Mouse (Mus musculus) skeletal muscle tissue, adult 2 months (tissue): Measurements from ENCODE around the gene Tut7.
A peak's percentile ranks its signal among the peaks of the same experiment; 100 is the strongest.
"Not testable (repeated sequence)": the region's sequence is repeated elsewhere in the genome, so short reads cannot be mapped to it uniquely, and the experiment has no call there.

Experiments used
- DNase-seq: peaks from one replicate; pipeline ENCODE4 v3.0.0-alpha.2; 2012; ENCODE audit warnings: low read depth, low spot score

Tut7 gene

DNA sequence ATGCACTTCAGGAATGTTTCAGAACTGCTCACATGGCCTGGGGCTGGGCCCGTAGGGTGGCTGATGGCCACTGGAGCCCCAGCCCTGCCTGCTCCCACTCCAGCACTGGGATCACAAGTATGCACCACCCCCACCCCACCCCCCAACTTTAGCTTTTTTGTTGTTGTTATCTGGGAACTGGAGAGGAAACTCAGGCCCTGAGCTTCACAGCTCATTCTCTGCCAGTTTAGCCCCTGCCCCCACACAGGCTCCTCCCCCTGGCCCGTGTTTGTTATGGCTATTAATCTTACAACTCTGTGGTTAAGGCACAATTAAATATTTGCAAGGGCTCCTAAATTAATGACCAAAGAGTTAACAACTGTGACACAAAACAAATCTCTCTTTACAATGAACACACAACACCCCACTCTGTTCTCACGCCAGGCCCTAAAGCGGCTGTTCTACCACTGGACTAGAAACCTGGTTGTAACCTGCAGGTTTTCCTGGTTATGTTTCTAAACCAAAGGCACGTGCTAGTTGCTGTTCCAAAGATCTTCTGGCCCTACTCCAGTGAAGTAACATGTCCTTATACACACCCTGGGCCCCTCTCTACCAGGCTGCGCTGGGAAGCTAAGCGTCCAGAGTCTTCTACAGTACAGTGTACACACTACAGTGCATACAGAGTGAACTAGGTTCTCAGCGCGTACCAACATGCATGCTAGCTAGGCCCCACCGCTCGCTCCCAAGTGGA, 56.0 kb downstream of the Tut7 start:
- DNase-seq, result no peak

DNA sequence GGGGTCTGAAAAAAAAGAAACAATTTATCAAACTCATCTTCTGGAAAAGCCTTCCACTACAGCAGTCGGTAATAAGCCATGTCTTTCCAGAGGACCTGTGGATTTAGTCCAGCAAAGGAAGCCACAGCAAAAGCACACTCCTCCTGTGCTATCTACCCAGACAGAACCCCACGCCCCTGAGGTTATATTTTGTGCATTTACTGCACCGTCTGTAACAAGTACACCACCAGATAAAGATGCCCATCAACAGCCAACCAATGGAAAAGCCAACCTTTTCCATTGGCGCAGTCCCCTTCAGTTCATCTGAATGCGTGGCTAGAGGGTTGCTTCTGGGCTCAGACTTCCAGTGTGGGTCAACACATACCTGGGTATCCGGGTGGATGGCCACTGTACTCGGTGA, 60.2 kb downstream of the Tut7 start:
- DNase-seq, result no peak

DNA sequence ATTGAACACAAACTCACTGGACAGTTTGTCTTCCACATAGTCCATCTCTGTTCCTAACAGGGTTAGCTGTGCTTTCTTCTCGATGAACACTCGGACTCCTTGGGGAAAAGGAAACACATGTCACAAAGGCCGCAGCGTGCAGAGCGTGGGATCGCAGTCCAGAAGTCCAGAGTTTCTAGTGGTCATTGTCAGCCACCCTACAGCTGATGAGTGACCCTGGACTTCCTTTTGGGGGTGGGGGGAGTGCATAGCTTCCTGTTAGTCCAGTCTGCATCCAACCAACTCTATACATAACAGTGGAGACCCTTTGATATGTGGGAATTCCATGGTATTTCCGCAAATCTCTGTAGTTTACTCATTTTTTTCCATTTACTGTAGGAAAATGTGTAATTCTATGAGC, 66.0 kb downstream of the Tut7 start:
- no peak for DNase-seq

DNA sequence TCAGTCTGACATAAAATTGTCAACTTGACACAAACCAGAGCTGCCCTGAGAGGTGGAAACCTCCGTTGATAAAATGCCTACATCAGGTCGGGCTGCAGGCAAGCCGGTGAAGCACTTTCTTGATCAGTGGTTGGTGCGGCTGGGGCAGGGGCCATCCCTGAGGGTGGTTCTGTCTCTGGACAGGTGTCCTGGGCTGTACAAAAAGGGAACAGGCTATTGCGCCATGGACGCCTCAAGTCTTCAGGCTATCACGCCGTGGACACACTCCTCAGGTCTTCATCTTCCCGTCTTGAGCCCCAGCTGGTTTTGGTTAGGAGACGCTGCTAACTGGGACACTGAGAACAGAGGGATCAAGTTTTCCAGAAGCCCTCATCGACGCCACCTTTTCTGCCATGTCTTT, 72.6 kb downstream of the Tut7 start:
- no peak for DNase-seq

DNA sequence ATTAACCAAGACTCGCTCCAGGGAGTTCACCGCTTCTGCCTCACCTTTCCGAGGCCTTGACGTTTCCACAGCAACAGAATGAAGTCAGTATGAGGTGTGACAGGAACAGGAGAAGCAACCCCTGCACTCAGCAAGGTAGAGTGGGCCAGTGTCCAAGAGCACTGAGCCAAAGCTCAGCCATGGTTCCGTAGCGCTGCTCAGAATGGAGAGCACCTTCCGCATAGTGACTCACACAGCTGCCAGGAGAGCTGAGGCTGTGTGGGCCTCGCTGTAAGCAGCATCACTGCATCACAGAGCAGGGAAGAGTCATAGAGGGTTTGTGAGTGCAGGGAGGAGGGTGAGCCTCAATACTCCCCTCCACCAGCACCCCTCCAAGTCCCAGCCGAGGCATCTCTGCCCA, 76.2 kb downstream of the Tut7 start, which contains the start of gene 1700014D04Rik:
Gene 1700014D04Rik (minus strand): TSS at position 42 of the 400 bp plus-strand sequence.
- DNase-seq, result no peak

DNA sequence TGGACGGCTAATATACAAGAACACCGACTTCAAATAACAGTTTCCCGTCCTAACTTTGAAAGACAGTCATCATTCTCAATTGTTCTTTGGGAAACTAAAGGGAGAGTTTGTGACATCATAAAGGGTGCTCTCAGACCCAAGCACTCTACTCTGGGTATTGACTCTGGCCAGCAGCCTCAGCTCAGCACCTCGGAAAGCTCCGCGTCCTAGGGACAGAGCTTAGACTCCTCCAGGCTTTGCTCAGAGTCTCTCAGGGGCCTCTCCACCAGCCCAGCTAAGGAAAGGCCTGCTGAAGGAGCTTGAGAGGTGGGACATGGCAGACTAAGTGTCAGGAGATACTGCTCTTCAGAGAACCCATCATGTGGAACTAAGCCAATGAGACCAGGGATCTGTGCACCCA, 76.8 kb downstream of the Tut7 start:
- DNase-seq, result no peak

DNA sequence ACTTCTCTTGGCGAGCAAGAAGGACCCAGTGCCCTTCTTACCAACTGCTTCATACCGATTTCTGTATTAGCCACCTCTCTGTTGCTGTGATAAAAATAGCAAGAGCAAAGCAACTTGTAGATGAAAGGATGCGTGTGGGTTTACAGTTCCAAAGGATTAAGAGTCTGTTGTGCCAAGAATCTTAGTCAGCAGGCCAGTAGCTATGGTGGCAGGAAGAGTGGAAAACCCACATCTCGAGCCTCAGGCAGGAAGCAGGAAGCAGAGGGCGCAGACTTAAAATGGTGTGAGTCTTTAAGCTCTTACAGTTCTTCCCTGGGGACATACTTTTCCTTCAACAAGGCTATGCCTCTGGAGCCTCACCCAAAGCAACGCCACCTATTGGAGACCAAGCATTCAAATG, 77.5 kb downstream of the Tut7 start:
- no peak for DNase-seq

DNA sequence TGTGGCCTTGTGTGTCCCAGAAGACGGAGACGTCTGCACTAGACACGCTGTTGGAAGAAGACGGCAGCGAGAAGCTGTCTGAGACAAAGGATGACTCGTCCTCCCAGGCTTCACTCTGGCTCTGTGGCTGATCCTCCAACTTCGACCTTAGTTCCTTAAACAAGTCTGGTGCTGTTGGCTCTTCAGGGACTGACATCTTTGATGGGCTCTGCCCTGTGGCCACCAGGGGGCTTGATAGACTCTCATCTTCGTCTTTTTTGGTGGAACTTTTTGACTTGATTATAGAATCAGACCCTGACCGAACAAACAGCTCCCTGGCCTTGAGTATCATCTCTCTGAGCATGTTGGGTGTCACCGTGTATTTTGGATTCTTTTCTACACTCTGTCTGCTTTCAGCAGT, 81.2 kb downstream of the Tut7 start:
- DNase-seq, result no peak

DNA sequence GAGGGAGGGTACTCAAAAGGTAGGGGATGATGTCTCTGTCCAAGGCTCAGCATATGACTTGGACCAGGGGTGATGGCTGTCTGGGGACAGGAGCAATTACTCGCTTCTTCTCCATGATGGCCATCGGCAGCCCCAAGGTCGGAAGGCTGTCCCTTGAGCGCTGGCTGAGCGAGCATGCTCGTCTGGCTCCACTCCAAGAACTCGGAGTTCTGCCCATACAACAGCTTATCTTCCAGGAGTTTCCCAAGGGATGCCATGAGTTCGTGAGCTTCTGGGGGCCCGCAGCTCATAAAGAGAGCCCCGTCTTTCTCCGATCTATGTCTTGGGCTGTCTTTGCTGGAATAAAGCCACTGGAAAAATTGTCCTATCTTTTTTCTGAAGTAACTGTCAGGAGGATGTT, 81.9 kb downstream of the Tut7 start:
- DNase-seq, result peak; percentile 39

DNA sequence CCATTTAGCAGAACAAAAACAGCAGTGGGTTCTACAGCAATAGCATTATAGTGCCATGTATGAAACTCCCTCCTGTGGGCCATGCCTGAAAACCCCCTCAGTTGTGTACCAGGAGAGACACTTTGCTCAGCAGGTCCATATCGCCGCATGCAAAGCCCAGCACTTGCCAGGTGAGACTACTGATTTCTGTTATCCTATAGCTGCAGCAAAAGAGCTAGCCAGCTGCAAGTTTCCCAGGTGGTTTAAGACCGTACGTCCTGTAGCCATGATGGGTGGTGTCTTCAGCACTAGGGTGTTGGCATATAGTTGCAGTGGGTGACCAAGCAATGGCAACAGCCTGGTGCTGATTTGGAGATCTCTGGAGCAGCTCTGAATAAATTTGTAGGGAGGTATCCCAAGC, 83.5 kb downstream of the Tut7 start:
- no peak for DNase-seq

DNA sequence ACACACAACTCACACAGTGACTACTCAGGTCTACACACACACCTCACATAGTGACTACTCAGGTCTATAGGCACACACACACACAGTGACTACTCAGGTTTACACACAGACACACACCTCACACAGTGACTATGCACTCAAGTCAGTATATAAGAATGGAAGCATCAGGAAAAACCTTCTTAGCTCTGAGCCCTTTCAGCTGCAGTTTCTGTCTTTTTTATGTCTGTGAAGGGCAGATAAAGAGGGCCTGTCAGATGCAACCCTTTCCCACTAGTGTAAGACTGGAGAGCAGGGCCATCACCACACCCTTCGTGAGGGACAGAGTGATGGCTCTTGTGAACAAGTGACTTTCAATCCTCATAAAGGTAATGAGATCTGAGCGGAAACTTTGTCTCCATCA, 84.5 kb downstream of the Tut7 start:
- no peak for DNase-seq

DNA sequence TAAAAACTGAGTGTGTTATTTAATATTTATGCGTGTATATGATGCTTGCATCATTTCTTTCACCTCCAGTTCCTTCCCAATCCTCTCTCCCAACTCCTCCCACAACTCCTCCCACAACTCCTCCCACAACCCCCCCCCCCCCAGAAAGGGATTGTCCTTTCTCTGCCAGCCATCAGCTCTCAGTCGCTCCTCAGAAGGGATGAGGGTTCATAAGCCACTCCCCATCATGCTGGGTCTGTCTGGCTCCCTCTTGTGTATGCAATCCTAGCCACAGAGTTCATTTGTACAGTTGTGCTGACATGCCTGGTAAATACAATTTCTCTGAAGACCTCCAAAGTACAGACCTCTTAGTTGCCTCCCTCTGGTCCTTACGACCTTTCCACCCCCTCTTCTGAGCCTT, 87.8 kb downstream of the Tut7 start:
- no peak for DNase-seq

DNA sequence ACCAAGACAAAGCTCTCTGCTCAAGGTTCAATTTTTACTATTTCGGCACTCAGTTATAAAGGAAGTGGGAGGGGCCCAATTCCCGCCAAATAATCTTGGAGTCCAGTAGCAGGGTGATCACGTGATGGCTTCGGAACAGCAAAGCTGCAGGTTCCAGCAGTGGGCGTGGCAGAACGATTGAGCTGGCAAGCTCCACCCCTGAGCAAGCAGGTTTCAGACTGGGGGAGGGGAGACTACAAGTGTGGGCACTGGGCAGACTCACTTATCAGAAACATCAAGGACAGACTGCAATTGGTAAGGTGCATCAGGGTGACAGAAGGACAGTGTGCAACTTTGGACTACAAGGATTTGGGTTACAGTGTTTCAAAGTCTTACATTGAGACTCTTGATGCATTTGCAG, 88.6 kb downstream of the Tut7 start:
- DNase-seq, result not testable (repeated sequence)

DNA sequence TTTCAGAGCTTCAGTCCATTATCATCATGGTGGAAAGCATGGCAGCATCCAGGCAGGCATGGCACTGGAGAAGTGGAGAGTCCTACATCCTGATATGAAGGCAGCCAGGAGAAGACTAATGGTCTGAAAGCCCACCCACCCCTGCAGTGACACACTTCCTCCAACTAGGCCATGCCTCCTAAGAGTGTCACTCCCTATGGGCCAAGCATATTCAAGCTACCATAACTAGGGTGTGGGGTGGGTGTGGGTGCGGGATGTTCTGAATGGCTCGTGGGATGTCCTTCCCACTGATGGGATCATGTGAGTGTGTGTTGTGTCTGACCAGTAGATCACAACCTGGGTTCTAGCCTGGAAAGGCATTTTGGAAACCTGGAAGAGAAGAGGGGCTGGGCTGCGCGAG, 89.0 kb downstream of the Tut7 start:
- no peak for DNase-seq

DNA sequence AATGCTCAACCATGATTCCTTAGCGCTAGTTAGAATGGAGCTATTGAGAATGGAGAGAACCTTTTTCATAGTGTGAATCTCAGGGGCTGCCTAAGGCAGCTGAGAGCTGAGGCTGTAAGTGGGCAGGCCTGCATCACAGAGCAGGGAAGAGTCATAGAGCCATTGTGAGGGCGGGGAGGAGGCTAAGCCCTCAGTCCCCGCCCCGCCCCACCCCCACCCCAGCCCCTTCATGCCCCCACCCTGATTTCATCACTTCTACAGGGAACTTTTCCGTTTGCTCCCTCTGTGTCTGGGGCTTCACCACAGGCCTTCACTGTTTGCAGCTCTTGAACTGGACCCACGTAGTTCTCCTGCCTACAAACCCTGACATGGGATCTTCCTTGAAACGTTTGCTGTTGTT, 91.3 kb downstream of the Tut7 start, which contains the start of gene Spata31d1d:
Gene Spata31d1d (minus strand): TSS at position 101 of the 400 bp plus-strand sequence.
- DNase-seq, result no peak

DNA sequence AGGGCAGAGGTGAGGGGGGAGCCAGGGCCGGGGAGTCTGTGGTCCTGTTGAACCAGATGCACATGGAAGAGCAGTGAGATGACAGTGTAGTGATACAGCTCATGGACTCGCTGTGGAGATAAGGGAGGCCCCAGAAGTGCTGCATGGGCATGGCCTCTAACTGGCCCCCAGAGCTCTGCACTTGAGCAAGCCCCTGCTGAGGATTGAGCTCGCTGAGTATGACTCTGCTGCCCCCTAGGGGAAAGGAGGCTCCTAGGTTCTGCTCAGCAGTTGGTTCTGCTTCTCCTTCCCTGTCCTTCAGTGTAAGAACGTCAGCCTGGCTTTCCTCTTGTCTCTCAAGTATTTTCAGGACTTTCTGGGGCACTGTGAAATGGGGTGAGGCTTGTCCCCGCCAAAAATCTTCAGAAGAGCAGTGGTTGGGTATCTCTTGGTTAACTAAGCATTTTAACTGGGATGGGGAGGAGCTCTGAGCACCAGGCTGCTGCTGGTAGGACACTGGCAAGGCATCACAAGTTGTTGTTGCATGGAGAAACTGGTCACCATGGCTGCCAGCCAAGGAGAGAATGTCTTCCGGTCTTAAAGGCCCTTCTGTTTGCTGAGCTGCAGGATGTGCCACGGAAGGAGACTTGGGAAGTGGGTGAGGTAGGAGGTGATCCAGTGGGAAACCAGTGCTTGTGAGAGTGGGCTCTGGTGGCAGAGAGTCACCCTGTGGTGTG, 94.4 kb downstream of the Tut7 start:
- DNase-seq, result peak; percentile 64

DNA sequence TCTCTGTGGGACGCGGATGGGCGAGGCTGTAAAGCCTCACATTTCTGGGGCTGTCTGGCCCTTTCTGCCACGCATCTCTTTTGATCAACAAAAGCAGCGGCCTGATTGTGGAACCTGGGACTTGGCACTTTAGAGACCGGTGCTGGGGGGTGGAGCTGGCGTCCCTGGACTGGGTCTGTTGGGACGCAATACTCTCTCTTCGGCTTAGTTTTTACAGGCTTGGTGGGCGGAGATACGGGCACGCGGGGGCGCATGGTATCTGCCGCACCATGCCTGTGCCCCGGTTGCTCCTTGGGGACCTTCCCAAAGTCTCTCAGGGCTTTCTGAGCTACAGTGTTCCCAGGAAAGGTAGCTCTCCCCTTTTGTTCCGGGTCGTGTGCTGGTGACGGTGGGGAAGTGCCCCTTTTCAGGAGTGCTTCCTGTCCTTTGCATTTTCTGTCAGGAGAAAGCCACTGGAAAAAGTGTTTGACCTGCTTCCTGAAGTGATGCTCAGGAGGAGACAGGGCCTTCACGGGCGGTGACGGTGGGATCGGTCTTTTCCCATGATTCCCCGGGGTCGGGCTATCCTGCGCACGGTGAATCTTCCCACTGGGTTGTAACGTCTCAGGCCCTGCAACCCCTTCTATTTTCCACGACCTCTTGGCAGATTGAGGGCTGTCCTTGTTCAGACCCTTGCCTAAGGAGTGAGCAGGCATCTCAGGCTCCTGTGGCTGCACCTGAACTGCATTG, 96.6 kb downstream of the Tut7 start:
- DNase-seq, result no peak

DNA sequence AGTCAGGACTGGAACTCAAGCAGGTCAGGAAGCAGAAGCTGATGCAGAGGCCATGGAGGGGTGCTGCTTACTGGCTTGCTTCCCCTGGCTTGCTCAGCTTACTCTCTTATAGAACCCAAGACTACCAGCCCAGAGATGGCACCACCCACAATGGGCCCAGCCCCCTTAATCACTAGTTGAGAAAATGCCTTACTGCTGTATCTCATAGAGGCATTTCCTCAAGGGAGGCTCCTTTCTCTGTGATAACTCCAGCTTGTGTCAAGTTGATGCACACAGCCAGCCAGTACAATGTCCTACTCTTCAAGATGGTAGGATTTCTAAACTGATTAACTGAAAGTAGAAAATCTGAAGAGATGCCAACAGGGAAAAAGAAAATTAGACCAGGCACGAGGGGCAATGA, 100.9 kb downstream of the Tut7 start:
- DNase-seq, result not testable (repeated sequence)
